Mouse (Mus musculus) C2C12 (cell line): ENCODE measurements around the gene Calcoco2. TPM values are rescaled to one million over a fixed set of nuclear protein-coding genes. Genes with fewer than 3 reads are reported as not detected.

Experiments used
- H3K27me3 ChIP-seq: one replicate; pipeline ENCODE4 v1.6.1; 2011; ENCODE audit not compliant: control insufficient read depth, insufficient read depth, insufficient read length
- H3K36me3 ChIP-seq: one replicate; pipeline ENCODE4 v1.6.1; 2011; ENCODE audit not compliant: control insufficient read depth, insufficient read depth
- H3K4me3 ChIP-seq: one replicate; pipeline ENCODE4 v1.5.1; 2011; ENCODE audit warnings: mild to moderate bottlenecking, control low read depth; ENCODE audit not compliant: poor library complexity, insufficient read depth, severe bottlenecking
- H3K79me2 ChIP-seq: one replicate; pipeline ENCODE4 v1.6.1; 2011; ENCODE audit not compliant: control insufficient read depth, insufficient read depth
- H3K79me3 ChIP-seq: one replicate; pipeline ENCODE4 v1.6.1; 2011; ENCODE audit warnings: low read depth, control low read depth
- H3ac ChIP-seq: one replicate; pipeline ENCODE3; 2011; ENCODE audit warnings: low read depth; ENCODE audit not compliant: control insufficient read depth, insufficient read length
- CEBPB ChIP-seq: IDR thresholded peaks from one replicate; pipeline ENCODE4 v1.6.1; 2011; ENCODE audit warnings: low read depth, mild to moderate bottlenecking, control low read depth, moderate library complexity
- CTCF ChIP-seq: IDR thresholded peaks from one replicate; pipeline ENCODE4 v1.5.1; 2011; ENCODE audit not compliant: control insufficient read depth, insufficient read depth, insufficient read length
- FOSL1 ChIP-seq: IDR thresholded peaks from one replicate; pipeline ENCODE4 v1.8.0; 2011; ENCODE audit warnings: mild to moderate bottlenecking, low read length; ENCODE audit not compliant: poor library complexity, insufficient read depth, severe bottlenecking
- MAX ChIP-seq: IDR thresholded peaks from one replicate; pipeline ENCODE4 v1.6.1; 2011; ENCODE audit warnings: mild to moderate bottlenecking, control low read depth
- MYOD1 ChIP-seq: IDR thresholded peaks from one replicate; pipeline ENCODE4 v1.6.1; 2011; ENCODE audit warnings: low read depth; ENCODE audit not compliant: control insufficient read depth, insufficient read length
- MYOG ChIP-seq: IDR thresholded peaks from one replicate; pipeline ENCODE4 v1.6.1; 2011; ENCODE audit not compliant: control insufficient read depth, insufficient read length; ENCODE audit errors: extremely low read depth
- USF1 ChIP-seq: IDR thresholded peaks from one replicate; pipeline ENCODE4 v1.6.1; 2011; ENCODE audit warnings: low read depth, mild to moderate bottlenecking, control low read depth, moderate library complexity
- polyA plus RNA-seq: library from polyadenylated mRNA; unstranded; fragments of >200 nt; fragmentation: generic; extraction: Trizol; gene quantifications from one replicate; pipeline ENCODE4 v1.2.1, GENCODE M21; 2012; ENCODE audit warnings: missing spikeins

Gene Calcoco2
- polyA plus RNA-seq, 1 experiment: 0.02 TPM

DNA sequence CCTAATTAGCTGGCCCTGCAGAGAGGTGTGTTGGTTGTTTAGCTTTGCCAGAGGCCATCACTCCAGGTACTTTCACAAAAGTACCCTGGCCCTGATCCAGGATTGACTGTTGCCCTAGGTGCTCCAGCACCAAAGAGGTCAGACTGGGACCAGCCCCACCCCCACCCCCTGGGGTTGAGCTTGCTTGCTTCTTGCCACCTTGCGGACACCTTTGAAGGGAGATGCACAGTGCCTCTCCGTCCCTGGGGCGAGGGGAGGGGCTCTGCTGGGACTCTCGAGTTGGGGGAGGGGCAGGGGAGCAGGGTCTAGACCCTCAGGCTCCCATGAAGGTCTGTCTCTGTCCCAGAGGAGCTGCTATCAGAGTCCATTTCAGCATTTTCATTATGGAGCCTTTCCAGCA lies 61.8 kb downstream of the Calcoco2 start:
- H3K36me3 ChIP-seq: peaks cover 87% of the 10 kb centered on the region
- no peak overlapping the region for H3K4me3 ChIP-seq
- no peaks in the 10 kb centered on the region for H3K27me3 ChIP-seq
- TF ChIP-seq USF1 (no peak), MYOG (no peak), MYOD1 (no peak), MAX (no peak), FOSL1 (no peak), CTCF (no peak), CEBPB (no peak)
- no peak overlapping the region for H3ac ChIP-seq
- no peaks in the 10 kb centered on the region for H3K79me2 ChIP-seq
- H3K79me3 ChIP-seq: peaks cover 5% of the 10 kb centered on the region

Other genes with a start within 250 kb of the Calcoco2 start
- not detected for gene B4galnt2, start 197.1 kb downstream of the Calcoco2 start, polyA plus RNA-seq
- gene Igf2bp1, start 106.0 kb downstream of the Calcoco2 start, polyA plus RNA-seq: 0.74 TPM
- not detected for gene Gip, start 87.4 kb downstream of the Calcoco2 start, polyA plus RNA-seq
- 106 TPM for gene Snf8, start 77.1 kb downstream of the Calcoco2 start, polyA plus RNA-seq
- 73.0 TPM for gene Ube2z, start 46.6 kb downstream of the Calcoco2 start, polyA plus RNA-seq
- 857 TPM for gene Atp5g1, start 36.3 kb downstream of the Calcoco2 start, polyA plus RNA-seq
- 0.01 TPM for gene Ttll6, start 21.8 kb upstream of the Calcoco2 start, polyA plus RNA-seq
- gene Hoxb13, start 82.4 kb upstream of the Calcoco2 start, polyA plus RNA-seq: 0.09 TPM
- not detected for gene Hoxb9, start 159.5 kb upstream of the Calcoco2 start, polyA plus RNA-seq
- 0.02 TPM for gene Hoxb8, start 169.9 kb upstream of the Calcoco2 start, polyA plus RNA-seq
- 0.04 TPM for gene Hoxb7, start 174.7 kb upstream of the Calcoco2 start, polyA plus RNA-seq
- gene Hoxb6, start 180.5 kb upstream of the Calcoco2 start, polyA plus RNA-seq: 0.05 TPM
- gene Hoxb5, start 191.4 kb upstream of the Calcoco2 start, polyA plus RNA-seq: not detected
- 0.02 TPM for gene Hoxb4, start 206.3 kb upstream of the Calcoco2 start, polyA plus RNA-seq
- gene Hoxb3, start 211.4 kb upstream of the Calcoco2 start, polyA plus RNA-seq: not detected
- gene Hoxb2, start 238.6 kb upstream of the Calcoco2 start, polyA plus RNA-seq: not detected